Mouse (Mus musculus) intestine, embryonic 16.5 days (tissue): ENCODE results near the gene Clec4b2. TPM values are rescaled to one million over a fixed set of nuclear protein-coding genes. Genes with fewer than 3 reads are reported as not detected.

Experiments used
- polyA plus RNA-seq: library from polyadenylated mRNA; unstranded; fragments of >200 nt; fragmentation: Nextera tagmentation; extraction: Ambion mirVana; gene quantifications from 2 replicates; pipeline ENCODE4 v1.2.1, GENCODE M21; 2015

Clec4b2 gene
- polyA plus RNA-seq, 1 experiment from 2014 or later, result not detected

Other genes with a start within 250 kb of the Clec4b2 start
- 3.0 and 3.6 TPM in 2 replicates for gene Clec4a3, start 220.4 kb upstream of the Clec4b2 start, polyA plus RNA-seq
- not detected in 2 replicates for gene Clec4a4, start 182.5 kb upstream of the Clec4b2 start, polyA plus RNA-seq
- not detected in 2 replicates for gene Clec4b1, start 122.9 kb upstream of the Clec4b2 start, polyA plus RNA-seq
- gene Clec4a2, start 66.5 kb upstream of the Clec4b2 start, polyA plus RNA-seq, result 5.8 and 6.3 TPM in 2 replicates
- gene Clec4n, start 57.0 kb downstream of the Clec4b2 start, polyA plus RNA-seq, result 3.4 and 5.1 TPM in 2 replicates
- 0.17 and 0.20 TPM in 2 replicates for gene Clec4d, start 89.2 kb downstream of the Clec4b2 start, polyA plus RNA-seq
- 0.13 TPM in 1 of 2 replicates, not detected in the other for gene Clec4e, start 117.0 kb downstream of the Clec4b2 start, polyA plus RNA-seq
- gene Vmn2r19, start 135.4 kb downstream of the Clec4b2 start, polyA plus RNA-seq, result not detected in 2 replicates
- gene Vmn2r20, start 245.2 kb downstream of the Clec4b2 start, polyA plus RNA-seq, result not detected in 2 replicates